ENCODE assay signal across 8 mouse cellular contexts in genomic region chr12:80132250-80133003, GRCm38 (mm10). TPM values are rescaled to one million over a fixed set of nuclear protein-coding genes. Genes with fewer than 3 reads are reported as not detected.
DNase-seq lines count a peak whose midpoint lies in the region; ATAC-seq and TF ChIP-seq lines count a peak whose summit lies in the region.

No protein-coding gene starts in this region.

- peak; percentile 85 for ATAC-seq in forebrain, embryonic 11.5 days (replicated peaks; ENCODE audit: low FRiP score)
- peak; percentile 78 for ATAC-seq in heart, postnatal 0 days (ENCODE audit: insufficient read depth, low read depth)
- peak; percentile 83 for ATAC-seq in lung, embryonic 14.5 days (ENCODE audit: insufficient read depth)
- peak; percentile 80 for ATAC-seq in neutrophil, adult 5-6 weeks (ENCODE audit: extremely low read depth, insufficient number of reproducible peaks, low FRiP score, poor library complexity, severe bottlenecking)

- H3K9me3 ChIP-seq in forebrain, embryonic 11.5 days (ENCODE audit: control insufficient read depth, low read length): no peaks in the 10 kb centered on the region
- no peaks in the 10 kb centered on the region for H3K9me3 ChIP-seq in heart, postnatal 0 days (replicated peaks; ENCODE audit: control insufficient read depth, low read length)
- H3K9me3 ChIP-seq in lung, embryonic 14.5 days (ENCODE audit: low read depth, low read length): no peaks in the 10 kb centered on the region

- H3K27me3 ChIP-seq in forebrain, embryonic 11.5 days (ENCODE audit: control insufficient read depth, insufficient read depth, low read length): no peaks in the 10 kb centered on the region
- H3K27me3 ChIP-seq in heart, postnatal 0 days (ENCODE audit: control insufficient read depth, insufficient read depth, low read length): no peaks in the 10 kb centered on the region
- H3K27me3 ChIP-seq in lung, embryonic 14.5 days (ENCODE audit: insufficient read depth, low read length): no peaks in the 10 kb centered on the region

- H3K4me3 ChIP-seq in brown adipose tissue, adult 24 weeks (ENCODE audit: insufficient read depth, low read depth, low read length): peak overlapping the region; percentile 68
- H3K4me3 ChIP-seq in forebrain, embryonic 11.5 days (ENCODE audit: low read depth, low read length): peak overlapping the region; percentile 39
- peak overlapping the region; percentile 72 for H3K4me3 ChIP-seq in heart, postnatal 0 days (ENCODE audit: low read depth, low read length)
- peak overlapping the region; percentile 53 for H3K4me3 ChIP-seq in lung, embryonic 14.5 days (ENCODE audit: low read depth, low read length)

- H3K9ac ChIP-seq in forebrain, embryonic 11.5 days (ENCODE audit: low read length): peak overlapping the region; percentile 77
- peak overlapping the region; percentile 92 for H3K9ac ChIP-seq in heart, postnatal 0 days (replicated peaks; ENCODE audit: low read depth, low read length)
- H3K9ac ChIP-seq in lung, embryonic 14.5 days: peak overlapping the region; percentile 89

- no peaks in the 10 kb centered on the region for H3K36me3 ChIP-seq in forebrain, embryonic 11.5 days (ENCODE audit: control insufficient read depth, insufficient read depth, low read length)
- peaks cover 13% of the 10 kb centered on the region; the same call in 1 of the 2 replicates for H3K36me3 ChIP-seq in heart, postnatal 0 days (replicated peaks; ENCODE audit: control insufficient read depth, insufficient read depth, low read length)
- peaks cover 6% of the 10 kb centered on the region; the same call in 1 of the 2 replicates for H3K36me3 ChIP-seq in lung, embryonic 14.5 days (ENCODE audit: insufficient read depth)

- TF ChIP-seq EP300 in heart, postnatal 0 days (IDR thresholded peaks at IDR 0.05; ENCODE audit: low read depth): peak; percentile 76

- peak overlapping the region; percentile 99 for H3K27ac ChIP-seq in brown adipose tissue, adult 24 weeks (replicated peaks; ENCODE audit: low read depth, low read length)
- H3K27ac ChIP-seq in forebrain, embryonic 11.5 days (ENCODE audit: low read depth, low read length): peak overlapping the region; percentile 83
- H3K27ac ChIP-seq in heart, postnatal 0 days (ENCODE audit: low read depth): peak overlapping the region; percentile 100
- peak overlapping the region; percentile 98 for H3K27ac ChIP-seq in lung, embryonic 14.5 days (ENCODE audit: low read depth)

- H3K4me2 ChIP-seq in forebrain, embryonic 11.5 days (ENCODE audit: low read depth, low read length, severe bottlenecking): peak overlapping the region; percentile 54
- H3K4me2 ChIP-seq in heart, postnatal 0 days (ENCODE audit: low read depth, low read length): peak overlapping the region; percentile 73
- peak overlapping the region; percentile 77 for H3K4me2 ChIP-seq in lung, embryonic 14.5 days

- peaks cover 31% of the 10 kb centered on the region for H3K4me1 ChIP-seq in brown adipose tissue, adult 24 weeks (ENCODE audit: control insufficient read depth, insufficient read depth, insufficient read length, low read length)
- H3K4me1 ChIP-seq in forebrain, embryonic 11.5 days (replicated peaks; ENCODE audit: control insufficient read depth, insufficient read depth, low read length): peaks cover 21% of the 10 kb centered on the region
- H3K4me1 ChIP-seq in heart, postnatal 0 days (ENCODE audit: control insufficient read depth, insufficient read depth): peaks cover 43% of the 10 kb centered on the region
- peaks cover 27% of the 10 kb centered on the region for H3K4me1 ChIP-seq in lung, embryonic 14.5 days (ENCODE audit: insufficient read depth)

- under 1% methylated on average over 66 of the region's 66 CpGs for WGBS in forebrain, embryonic 11.5 days
- whole genome bisulfite sequencing in heart, postnatal 0 days: under 1% methylated on average over 64 of the region's 66 CpGs
- WGBS in lung, embryonic 14.5 days: under 1% methylated on average over 66 of the region's 66 CpGs

- DNase-seq in CD8-positive naive resting alpha-beta T cell, adult 2 months (ENCODE audit: low read depth in 2 of 2, low spot score in 2 of 2): peak; percentile 58 to 64
- DNase-seq in forebrain, embryonic 11.5 days (ENCODE audit: low spot score): peak; percentile 94
- DNase-seq in heart, postnatal 0 days (ENCODE audit: low spot score): peak; percentile 84
- peak; percentile 94 to 96 for DNase-seq in kidney, postnatal 36 days
- peak; percentile 97 for DNase-seq in lung, embryonic 14.5 days
- peak; percentile 53 to 55 for DNase-seq in thymus, adult 18-20 months

- peak; percentile 95 for TF ChIP-seq CTCF in heart, postnatal 0 days (IDR thresholded peaks at IDR 0.05; ENCODE audit: low read depth)
- peak; percentile 98 for TF ChIP-seq CTCF in lung, embryonic 14.5 days (IDR thresholded peaks at IDR 0.05; ENCODE audit: low read depth)

RNA-seq across cellular contexts. Expression of gene Zfp36l1, which starts 19.6 kb away (rescaled TPM):
- 67.0 and 75.8 TPM in 2 replicates for polyA plus RNA-seq in brown adipose tissue, adult 24 weeks (2012; ENCODE audit: insufficient read depth, insufficient read length, missing spikeins)
- 164 and 173 TPM in 2 replicates for polyA plus RNA-seq in forebrain, embryonic 11.5 days (2014; fragmentation: Nextera tagmentation; extraction: Ambion mirVana)
- total RNA-seq in heart, postnatal 0 days (2014; rRNA removed; ENCODE audit: low replicate concordance): 80.6 and 85.1 TPM in 2 replicates
- 60.3 and 69.6 TPM in 2 replicates for polyA plus RNA-seq in heart, postnatal 0 days (2015; fragmentation: Nextera tagmentation; extraction: Ambion mirVana)
- 190 and 192 TPM in 2 replicates for polyA plus RNA-seq in lung, embryonic 14.5 days (2014; fragmentation: Nextera tagmentation; extraction: Ambion mirVana)
- 142 and 166 TPM in 2 replicates for total RNA-seq in neutrophil, adult 5-6 weeks (2017)

Comparison
In these comparisons a context has a peak if more than half of its experiments do, and no peak if none do; other contexts are left out.
1. Peak in every context shown above with its lines: DNase-seq, ATAC-seq, H3K4me3 ChIP-seq and H3K27ac ChIP-seq.